Mouse (Mus musculus) left cerebral cortex, postnatal 14 days (tissue): ENCODE measurements around the gene Nop56. TPM values are rescaled to one million over a fixed set of nuclear protein-coding genes. Genes with fewer than 3 reads are reported as not detected.

Experiments
- DNase-seq, 2 experiments: peaks; one replicate each; pipeline ENCODE4 v3.0.0; 2021 to 2022; ENCODE audit warnings: low spot score in 2 of 2, mixed read lengths in 1 of 2
- intact Hi-C: fragments of 180-260 bp; cut with DNase I; formaldehyde crosslinking; loops from one replicate; pipeline ENCODE4 v1.15.1; 2025
- long read RNA-seq, 2 experiments: library from polyadenylated mRNA; stranded (forward); transcript quantifications; one replicate each; pipeline ENCODE4 v2.0.0; 2021
- total RNA-seq, 2 experiments: library from RNA; stranded (reverse); gene quantifications; 2 replicates each; pipeline ENCODE4 v1.2.3; 2021

Nop56 gene
- total RNA-seq: 100 to 1,000 TPM; 125 to 144 TPM
- long read RNA-seq, experiment 1, transcript Nop56-202 (12 exons, 1,877 nt): major isoform, 38 of 87 reads
- long read RNA-seq, experiment 1, partial matches to known transcripts: 24 of 87 reads
- long read RNA-seq, experiment 1, other reads (novel, unspliced or antisense): 22 of 87 reads
- long read RNA-seq, experiment 2, transcript Nop56-202 (12 exons, 1,877 nt): major isoform, 27 of 75 reads
- long read RNA-seq, experiment 2, partial matches to known transcripts: 19 of 75 reads
- long read RNA-seq, experiment 2, other reads (novel, unspliced or antisense): 28 of 75 reads

DNA sequence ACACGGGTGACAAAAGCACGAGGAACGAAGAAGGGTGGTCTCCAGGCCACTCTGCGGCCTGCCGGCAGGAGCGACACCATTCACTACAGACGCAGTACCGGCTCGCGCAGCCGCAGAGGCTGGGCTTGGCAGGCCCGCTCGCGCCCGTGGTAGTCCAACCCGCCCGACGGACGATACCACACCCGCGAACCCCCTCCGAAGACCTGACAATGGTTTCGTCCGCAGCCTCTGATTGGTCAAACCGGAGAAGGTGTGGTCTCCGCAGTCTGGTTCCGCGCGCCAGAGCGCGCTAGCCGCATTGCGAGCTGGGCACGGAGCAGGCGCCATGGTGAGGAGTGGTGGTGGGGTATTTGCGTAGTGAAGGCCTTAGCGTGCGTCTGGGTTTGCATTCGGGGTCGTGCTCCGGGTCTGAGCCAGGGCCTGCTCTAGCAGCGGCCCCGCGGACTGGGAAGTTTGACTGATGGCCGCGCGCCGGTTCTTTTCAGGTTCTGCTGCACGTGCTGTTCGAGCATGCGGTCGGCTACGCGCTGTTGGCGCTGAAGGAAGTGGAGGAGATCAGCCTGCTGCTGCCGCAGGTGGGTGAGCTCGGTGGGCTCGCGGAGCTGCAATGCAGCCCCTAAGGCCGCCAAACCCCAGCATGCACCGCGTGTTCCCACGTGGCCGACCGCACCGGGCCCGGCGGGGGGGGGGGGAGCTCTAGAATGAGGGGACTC is at the start of gene Nop56:
Gene Nop56 (plus strand): TSS at position 282 of the 713 bp plus-strand sequence.
- DNase-seq: peak; percentile 100
- intact Hi-C loops: loop anchor here (2.0 kb wide), 1 partner anchor 96 kb away; the partner anchor contains the start of gene Snrpb

DNA sequence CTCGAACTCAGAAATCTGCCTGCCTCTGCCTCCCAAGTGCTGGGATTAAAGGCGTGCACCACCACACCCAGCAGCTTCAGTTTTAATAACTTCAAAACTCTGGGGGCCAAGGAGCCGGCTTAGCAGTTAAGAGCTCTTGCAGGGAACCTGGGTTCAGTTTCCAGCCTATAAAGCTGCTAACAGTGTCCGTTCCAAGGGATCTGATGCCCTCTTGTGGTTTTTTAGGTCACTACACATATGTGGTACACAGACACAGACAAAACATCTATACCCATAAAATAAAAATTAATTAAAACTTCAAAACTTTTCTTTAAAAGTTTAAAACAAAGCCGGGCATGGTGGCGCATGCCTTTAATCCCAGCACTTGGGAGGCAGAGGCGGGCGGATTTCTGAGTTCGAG is 27.3 kb upstream of the Nop56 start:
- peak; percentile 42 to 55 for DNase-seq
- intact Hi-C loops: loop anchor here (5.0 to 10.0 kb wide), 3 partner anchors 65 to 342 kb away; no protein-coding TSS in a partner anchor

DNA sequence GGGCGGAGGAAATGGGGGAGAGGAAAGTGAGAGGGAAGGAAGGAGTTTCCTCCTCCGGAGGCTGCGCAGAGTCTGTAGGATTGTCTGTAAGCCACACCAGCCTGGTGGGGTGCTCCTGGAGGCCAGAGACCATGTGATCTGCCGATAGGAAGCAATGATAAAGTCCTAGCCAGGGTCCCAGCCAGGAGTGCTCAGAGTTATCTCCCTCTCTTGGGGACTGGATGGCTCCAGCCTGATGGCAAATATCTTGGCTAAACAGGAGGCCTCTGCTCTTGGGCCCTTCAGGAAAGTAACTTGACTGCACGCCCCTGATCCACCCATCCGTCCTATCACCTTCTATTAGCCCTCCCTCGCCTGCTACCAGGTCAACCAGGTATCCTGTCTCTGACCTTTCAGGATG is 26.0 kb upstream of the Nop56 start:
- intact Hi-C loops: loop anchor here (5.0 to 10.0 kb wide), 3 partner anchors 66 to 343 kb away; no protein-coding TSS in a partner anchor
- no peak for DNase-seq

DNA sequence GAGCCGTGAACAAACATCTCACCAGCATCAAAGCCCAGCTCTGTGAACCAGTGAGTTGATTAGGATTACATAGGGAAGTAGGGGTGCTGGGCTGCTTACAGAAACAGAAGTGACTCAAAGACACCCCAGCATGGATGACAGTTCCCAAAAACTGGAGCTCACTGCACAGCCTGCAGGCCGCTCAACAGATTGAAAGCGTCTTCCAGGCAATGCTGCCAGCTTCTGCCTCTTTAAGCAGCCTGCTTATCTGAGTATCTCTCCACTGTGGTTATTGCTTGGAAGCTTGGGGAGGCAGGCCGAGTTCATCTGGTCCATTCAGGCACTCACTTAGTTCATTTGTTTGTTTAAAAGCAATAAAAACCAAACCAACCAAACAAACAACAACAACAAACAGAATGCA is 17.5 kb upstream of the Nop56 start:
- DNase-seq: no peak
- intact Hi-C loops: no loop called here

DNA sequence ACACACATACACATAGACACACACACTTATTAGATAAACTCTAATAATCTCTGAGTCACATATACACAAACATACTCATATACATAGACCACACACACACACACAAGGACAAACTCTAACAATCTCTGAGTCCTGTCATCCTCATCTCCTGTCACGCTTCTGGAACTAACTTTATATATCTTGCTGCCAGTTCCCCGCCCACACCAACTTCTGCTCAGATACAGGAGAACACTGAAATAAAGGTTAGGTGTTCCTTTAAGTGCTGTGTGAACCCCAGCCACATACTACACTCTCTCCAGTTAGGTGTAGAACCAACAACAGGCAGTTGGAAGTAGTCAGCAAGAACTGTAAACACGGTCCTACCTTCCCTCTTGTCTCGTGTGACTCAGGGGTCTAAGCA is 13.4 kb upstream of the Nop56 start:
- DNase-seq: peak in 1 of 2 experiments; percentile 50
- intact Hi-C loops: no loop called here

DNA sequence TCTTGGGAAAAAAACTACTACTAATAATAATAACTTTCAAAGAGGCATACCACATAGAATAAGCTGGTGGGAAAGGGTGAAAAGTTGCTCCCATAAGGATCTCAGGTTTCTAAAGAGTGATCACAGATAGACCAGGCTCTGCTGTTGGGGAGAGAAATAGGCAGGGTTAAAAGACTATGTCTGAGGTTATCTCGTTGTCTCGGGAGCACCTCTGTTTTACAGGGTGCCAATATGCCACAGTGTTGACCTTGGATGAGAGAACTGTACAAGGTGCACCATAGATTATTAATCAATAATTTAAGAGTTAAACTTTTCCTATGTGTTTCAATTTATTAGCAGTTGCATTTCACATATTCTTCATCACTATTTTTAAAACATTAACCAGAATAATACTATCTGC is 12.3 kb upstream of the Nop56 start:
- no peak for DNase-seq
- intact Hi-C loops: no loop called here

DNA sequence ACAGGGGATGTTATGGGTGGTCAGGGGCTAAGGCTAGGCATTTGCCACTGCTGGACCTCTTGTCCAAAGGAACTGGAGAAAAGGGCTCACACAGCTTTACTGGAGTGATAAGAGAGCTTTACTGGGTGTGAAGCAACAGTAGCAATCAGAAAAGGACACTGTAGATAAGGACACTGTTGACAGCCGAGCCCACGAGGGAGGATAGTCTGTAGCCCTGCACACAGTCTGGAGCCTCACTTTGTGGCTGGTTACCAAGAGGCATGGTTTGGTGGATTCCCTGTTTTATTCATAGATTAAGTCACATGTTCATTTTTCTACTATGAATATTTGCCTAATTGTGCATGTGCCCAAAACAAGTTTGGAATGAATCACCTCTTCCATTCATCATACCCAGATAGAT is 11.8 kb upstream of the Nop56 start:
- DNase-seq: no peak
- intact Hi-C loops: no loop called here

DNA sequence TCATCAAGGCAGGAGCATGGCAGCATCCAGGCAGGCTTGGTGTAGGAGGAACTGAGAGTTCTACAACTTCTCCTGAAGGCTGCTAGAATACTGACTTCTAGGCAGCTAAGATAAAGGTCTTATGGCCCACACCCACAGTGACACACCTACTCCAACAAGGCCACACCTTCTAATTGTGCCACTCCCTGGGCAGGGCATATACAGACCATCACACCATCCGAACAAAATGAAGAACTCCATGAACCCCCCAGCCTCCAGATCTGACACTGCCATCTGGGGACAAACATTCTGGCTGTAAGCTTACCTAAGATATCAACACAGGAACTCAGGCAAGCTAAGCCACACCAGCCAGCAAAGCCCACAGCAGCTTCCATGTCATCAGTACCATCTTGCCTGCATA is 8.7 kb upstream of the Nop56 start:
- intact Hi-C loops: no loop called here
- no peak for DNase-seq

DNA sequence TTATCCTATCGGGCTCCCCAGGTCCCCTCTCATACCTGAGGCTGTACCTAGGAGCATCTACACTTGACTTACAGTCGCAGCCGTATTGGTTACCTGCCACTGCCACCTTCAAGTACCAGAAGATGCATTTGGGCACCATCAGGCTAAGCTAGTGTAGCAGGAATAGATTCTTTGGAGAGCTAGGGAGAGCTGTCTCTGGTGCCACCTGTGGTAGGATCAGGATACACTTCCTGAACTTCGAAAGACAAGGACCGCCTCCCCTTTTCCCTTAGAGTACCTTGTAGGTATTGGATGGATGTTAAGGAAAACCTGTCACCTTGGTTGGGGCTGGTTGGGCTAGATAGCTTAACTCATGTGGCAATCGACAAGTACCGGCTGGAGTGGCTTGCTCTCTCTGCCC is 6.2 kb upstream of the Nop56 start:
- DNase-seq: no peak
- intact Hi-C loops: no loop called here

DNA sequence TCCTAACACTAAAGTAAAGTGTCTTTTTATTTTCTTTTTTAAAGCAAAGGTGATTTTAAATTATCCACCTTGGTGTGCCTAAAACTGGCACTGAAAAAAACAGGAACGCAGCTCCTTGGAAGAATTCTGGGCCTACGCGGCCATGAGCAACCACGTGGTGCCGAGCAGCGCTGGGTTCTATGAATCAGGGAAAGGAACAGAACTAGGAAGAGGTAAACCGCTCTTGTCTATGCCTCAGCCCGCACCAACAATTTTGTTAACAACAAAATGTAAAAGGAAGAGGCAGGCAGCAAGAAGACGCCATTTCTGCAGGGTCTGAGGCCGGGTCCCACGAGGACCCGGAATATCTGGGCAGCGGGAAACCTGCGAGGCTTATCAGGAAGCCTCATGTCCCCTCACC is 498 bp upstream of the Nop56 start:
- DNase-seq: no peak
- intact Hi-C loops: loop anchor here (2.0 kb wide), 1 partner anchor 95 kb away; the partner anchor contains the start of gene Snrpb

DNA sequence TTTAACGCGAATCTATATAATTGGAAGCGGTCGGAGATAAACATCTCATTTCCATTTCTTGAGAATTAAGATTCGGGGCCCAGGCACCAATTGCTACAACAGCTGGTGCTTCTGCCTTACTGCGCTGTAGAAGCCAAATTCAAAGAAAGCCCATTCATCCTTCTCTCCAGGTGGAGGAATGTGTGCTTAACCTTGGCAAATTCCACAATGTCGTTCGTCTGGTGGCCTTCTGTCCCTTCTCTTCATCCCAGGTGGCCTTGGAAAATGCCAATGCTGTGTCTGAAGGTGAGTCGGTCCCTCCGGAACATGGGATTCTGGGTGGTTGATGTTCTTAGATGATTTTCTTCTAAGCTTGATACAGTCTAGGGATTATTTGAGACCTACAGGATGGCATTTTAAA is 632 bp downstream of the Nop56 start:
- no peak for DNase-seq
- intact Hi-C loops: loop anchor here (2.0 kb wide), 1 partner anchor 96 kb away; the partner anchor contains the start of gene Snrpb

DNA sequence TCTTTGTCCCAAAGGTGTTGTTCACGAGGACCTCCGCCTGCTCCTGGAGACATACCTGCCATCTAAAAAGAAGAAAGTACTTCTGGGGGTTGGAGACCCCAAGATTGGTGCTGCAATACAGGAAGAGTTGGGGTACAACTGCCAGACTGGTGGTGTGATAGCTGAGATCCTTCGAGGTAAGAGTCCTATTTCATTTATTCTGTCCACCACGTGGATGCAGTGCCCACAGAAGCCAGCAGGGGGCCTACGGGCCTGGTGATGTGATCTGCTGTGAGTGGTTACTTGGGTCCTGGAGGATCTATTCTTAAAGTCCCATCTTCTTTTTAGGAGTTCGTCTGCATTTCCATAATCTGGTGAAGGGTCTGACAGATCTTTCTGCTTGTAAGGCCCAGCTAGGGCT is 1.4 kb downstream of the Nop56 start:
- intact Hi-C loops: loop anchor here (2.0 kb wide), 1 partner anchor 97 kb away; the partner anchor contains the start of gene Snrpb
- peak; percentile 64 to 86 for DNase-seq

DNA sequence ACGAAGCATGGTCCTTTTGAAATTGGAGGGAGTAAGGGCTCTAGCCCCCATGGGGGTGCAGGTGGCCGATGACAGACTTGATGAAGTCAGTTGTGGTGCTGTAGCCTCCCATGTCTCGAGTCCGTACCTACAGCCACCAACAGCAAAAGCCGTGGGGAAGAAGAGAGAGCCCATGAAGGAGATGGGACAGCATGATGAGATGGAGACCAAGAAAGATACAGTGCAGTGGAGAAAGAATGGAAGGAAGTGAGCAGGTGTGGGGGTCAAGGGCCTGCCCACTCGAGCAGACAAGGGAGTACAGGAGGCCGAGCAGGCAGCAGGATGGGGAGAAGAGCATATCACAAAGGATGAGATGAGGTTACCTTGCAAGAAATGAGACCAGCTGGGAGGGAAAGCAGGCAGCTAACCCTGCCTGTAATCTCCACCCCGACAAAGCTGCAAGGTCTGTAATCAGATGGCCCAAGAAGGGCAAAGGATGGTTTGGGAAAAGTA is 5.4 kb downstream of the Nop56 start:
- no peak for DNase-seq
- intact Hi-C loops: no loop called here

DNA sequence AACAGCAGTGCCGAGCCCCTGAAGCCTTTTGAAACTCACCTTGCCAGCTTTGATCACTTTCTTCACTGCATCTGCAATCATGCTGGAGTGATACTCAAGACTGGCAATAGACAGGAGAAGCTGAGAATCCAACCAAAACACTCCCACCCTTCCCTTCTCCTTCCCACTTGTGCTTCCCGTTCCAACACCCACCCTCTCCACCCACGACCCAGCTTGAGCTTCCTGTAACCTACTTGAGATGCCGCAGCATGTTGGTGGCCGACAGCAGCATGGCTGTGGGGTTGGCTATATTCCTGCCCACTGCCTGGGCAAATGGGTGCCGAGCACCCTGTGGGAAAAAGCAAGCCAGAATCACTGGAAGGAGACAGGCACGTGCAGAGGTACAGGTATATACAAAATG is 6.0 kb downstream of the Nop56 start:
- no peak for DNase-seq
- intact Hi-C loops: no loop called here

DNA sequence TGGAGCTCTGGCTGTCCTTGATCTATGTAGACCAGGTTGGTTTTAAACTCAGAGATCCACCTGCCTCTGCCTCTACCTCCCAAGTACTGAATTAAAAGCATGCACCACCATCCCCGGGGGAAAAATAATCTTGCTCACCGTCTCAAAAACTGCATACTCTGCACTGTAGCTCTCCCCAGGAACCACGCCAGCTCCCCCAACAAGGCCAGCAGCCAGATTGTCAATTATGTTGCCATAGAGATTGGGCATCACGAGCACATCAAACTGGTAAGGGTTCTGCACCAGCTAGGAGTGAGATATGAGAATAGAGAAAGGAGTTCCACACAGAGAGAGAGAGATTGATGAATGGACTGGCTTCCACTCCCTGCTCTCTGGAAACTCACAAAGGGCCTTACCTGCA is 6.6 kb downstream of the Nop56 start:
- intact Hi-C loops: no loop called here
- no peak for DNase-seq

DNA sequence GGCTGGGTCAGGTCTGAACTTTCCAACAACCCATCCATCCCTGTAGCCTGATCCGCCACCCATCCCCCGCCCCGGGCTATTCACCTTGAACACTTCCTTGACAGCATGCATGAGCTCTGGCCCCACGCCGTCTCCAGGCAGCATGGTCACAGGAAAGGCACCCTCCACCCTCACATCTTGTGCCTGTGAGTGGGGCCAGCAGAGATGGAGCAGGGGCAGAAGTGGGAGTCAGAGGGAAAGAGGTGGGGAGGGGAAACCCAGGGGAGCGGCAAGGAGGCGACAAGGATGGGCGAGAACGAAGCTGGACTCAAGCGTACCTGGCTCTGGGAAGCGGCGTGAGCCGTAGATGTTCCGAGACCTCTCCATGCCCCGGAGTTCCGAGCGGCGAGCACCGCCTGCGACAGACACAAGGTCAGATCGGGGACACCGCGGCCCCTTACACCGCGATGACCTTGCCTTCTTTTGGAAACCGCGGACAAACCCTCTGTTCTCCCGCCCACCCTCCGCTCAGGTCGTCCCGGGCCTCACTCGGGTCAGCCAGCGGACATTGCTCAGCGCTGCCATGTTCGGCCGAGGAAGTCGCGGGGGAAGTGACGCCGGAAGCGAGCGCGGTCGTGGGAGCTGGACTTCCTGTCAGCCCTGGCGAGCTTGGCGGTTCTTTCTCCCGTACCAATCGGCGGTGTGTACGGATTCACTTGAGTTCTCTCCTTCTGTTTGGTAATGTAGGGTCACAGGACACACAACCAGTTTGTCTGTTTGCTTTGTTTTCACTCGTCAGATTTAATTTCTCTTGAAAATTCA is 9.8 kb downstream of the Nop56 start, which contains the start of gene Idh3b:
Gene Idh3b (minus strand): TSS at position 694 of the 801 bp plus-strand sequence.
- peak; percentile 82 to 93 for DNase-seq
- intact Hi-C loops: no loop called here

DNA sequence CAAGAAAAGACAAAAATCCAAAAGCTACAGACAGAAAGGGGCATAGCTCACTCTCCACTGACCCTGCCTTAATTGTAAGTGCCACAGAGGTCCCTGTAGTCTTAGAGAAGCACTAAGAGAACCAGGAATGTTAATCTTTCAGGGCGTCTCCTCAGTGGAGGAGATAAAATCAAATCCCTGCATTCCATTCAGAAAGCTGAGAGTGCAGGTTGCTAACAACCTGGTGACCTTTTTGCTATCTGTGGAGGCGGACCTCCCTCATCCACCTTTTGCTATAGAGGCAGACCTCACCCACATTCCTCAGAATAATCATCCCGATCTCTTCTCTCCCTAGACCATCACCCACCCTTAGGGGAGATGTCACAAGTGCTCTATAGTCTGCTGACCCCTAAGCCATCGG is 14.9 kb downstream of the Nop56 start:
- DNase-seq: no peak
- intact Hi-C loops: no loop called here

DNA sequence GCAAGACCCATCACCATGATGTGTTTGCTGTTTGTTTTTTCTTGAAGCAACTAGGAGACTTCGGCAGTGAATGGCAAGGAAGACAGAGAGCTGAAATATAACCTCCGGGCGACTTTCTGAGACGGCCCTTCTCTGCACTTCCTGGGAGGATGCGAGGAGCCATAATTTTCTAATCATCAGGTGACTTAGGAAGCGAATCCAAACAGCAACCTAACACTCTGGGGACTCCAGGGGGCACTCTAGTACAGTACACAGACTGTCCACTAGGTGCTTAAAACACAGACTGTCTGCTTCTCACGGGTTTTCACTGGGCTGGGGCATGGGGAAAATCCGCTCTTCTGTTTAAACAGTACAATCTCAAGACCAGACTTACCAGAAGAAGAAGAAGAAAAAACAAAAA is 17.2 kb downstream of the Nop56 start:
- peak; percentile 85 to 95 for DNase-seq
- intact Hi-C loops: loop anchor here (1.0 to 10.0 kb wide), 3 partner anchors 71 to 233 kb away; no protein-coding TSS in a partner anchor

DNA sequence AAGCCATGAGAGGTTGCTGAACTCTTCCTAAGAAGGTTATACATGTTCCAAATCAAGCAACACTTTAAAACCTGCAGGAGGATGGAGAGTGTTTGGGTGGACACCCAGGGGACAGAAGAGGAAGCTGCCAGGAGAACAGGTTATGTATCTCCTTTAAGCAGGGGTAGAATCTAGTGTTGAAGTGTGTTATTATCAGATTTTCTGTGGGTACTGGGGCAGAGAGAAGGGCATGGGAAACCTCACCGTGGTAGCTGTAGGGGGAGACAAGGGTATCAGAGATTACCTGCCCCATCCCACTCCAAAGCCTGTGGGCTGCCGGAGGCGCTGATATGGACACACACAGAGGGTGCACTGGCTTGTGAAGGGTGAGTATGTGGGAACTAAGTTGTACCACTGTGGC is 18.8 kb downstream of the Nop56 start:
- no peak for DNase-seq
- intact Hi-C loops: loop anchor here (10.0 kb wide), 1 partner anchor 232 kb away; no protein-coding TSS in a partner anchor
